Mouse (Mus musculus): Measurements from ENCODE around the gene Vmn2r9.
"Not testable (repeated sequence)": the region's sequence is repeated elsewhere in the genome, so short reads cannot be mapped to it uniquely, and the experiment has no call there.

Vmn2r9 gene

DNA sequence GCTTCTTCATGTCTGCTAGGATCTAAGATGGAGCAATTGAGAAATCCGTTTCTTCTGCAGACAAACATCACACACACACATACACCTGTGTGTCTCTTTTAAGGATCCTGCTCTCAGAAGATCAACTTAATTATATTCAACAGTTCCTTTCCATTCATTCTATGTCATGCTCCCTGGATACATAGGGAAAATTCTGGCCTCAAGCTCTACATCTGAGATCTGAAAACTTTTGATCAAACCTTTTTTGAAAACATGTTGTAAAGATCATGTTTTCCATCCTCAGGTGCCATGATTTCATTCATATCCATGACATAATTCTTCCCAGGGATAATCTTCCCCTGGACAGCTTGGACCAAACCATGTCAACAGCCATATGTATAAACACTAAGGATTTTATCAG lies at the start of gene Vmn2r9:
Gene Vmn2r9 (minus strand): TSS at position 101 of the 400 bp plus-strand sequence.
- in situ Hi-C loops (cut with MboI; ENCODE audit: low sequenced_read_pairs) = not testable (repeated sequence)

DNA sequence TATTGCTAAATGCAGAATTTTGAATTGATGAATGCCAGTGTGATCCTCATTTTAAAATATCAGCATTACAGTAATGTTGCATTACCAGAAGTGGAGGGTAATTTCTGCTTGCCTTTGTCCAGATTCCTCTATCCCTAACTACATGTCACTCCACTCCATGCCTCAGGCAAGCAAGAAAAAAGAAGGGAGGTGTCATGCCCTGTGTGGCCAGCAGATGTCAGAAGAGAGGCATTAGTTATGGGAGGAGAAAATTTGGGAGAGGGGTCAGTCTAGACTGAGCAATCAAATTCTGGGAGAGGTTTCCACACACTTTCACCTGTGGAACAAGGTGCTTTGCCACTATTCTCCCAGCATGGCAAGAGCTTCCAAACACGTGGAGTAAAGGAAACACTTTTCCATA lies 14.3 kb upstream of the Vmn2r9 start:
- in situ Hi-C loops (cut with MboI; ENCODE audit: low sequenced_read_pairs) = not testable (repeated sequence)

DNA sequence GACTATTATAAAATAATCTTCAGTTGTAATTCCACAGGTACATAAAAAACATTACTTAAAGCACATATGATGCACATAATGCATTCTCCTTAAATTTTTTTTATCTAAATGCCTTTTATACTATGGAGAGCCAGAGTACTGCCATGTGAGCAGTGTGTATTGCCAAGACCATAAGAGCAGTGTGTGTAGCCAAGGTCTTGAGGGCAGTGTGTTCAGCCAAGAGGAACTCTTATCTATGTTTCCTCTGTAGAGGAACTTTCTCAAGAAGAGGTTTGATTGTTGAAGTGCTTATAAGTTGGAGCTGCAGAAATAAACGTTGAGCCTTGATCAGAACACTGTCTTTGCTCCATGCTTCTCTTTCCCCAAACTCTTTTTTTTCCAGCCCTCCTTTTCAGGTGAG lies 2.9 kb downstream of the Vmn2r9 start:
- in situ Hi-C loops (cut with MboI; ENCODE audit: low sequenced_read_pairs) = no loop called here

DNA sequence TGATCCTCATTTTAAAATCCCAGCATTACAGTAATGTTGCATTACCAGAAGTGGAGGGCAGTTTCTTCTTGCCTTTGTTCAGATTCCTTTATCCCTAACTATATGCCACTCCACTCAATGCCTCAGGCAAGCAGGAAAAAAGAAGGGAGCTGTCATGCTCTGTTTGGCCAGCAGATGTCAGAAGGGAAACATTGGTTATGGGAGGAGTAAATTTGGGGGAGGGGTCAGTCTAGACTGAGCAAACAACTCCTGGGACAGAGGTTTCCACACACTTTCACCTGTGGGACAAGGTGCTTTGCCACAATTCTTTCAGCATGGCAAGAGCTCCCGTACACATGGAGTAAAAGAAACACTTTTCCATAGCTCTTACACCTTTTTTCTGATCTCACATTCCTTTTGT lies 16.2 kb downstream of the Vmn2r9 start:
- in situ Hi-C loops (cut with MboI; ENCODE audit: low sequenced_read_pairs) = no loop called here

DNA sequence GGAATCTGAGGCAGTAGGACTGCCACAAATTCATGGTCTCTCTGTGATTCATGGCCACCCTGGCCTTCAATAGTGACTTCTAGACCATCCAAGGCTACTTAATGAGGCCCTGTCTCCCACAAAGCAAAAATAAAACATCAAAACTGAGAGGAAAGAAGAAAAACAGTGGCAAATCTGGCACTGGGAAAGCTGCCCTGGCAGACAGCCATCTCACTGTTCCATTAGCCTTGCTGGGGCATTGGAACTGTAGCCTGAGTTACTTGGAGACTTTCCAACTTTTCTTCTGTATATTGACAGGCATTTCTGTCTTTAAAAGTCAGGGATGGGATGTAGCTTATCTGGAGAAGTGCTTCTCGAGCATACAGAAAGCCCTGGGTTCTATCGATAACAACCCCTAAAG lies 29.1 kb downstream of the Vmn2r9 start:
- in situ Hi-C loops (cut with MboI; ENCODE audit: low sequenced_read_pairs) = no loop called here

DNA sequence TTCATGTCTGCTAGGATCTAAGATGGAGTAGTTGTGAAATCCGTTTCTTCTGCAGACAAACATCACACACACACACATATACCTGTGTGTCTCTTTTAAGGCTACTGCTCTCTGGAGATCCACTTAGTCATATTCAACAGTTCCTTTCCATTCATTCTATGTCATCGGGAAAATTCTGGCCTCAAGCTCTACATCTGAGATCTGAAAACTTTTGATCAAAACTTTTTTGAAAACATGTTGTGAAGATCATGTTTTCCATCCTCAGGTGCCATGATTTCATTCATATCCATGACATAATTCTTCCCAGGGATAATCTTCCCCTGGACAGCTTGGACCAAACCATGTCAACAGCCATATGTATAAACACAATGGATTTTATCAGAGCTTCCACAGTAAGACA lies 43.7 kb downstream of the Vmn2r9 start, which contains the start of gene Vmn2r8:
Gene Vmn2r8 (minus strand): TSS at position 101 of the 400 bp plus-strand sequence.
- in situ Hi-C loops (cut with MboI; ENCODE audit: low sequenced_read_pairs) = not testable (repeated sequence)

DNA sequence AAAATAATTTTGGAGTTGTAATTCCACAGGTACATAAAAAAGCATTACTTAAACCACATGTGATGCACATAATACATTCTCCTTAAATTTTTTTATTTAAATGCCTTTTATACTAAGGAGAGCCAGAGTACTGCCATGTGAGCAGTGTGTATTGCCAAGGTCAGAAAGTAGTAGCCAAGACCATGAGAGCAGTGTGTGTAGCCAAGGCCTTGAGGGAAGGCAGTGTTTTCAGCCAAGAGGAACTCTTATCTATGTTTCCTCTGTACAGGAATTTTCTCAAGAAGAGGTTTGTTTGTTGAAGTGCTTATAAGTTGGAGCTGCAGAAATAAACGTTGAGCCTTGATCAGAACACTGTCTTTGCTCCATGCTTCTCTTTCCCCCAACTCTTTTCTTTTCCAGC lies 48.8 kb downstream of the Vmn2r9 start:
- in situ Hi-C loops (cut with MboI; ENCODE audit: low sequenced_read_pairs) = no loop called here

DNA sequence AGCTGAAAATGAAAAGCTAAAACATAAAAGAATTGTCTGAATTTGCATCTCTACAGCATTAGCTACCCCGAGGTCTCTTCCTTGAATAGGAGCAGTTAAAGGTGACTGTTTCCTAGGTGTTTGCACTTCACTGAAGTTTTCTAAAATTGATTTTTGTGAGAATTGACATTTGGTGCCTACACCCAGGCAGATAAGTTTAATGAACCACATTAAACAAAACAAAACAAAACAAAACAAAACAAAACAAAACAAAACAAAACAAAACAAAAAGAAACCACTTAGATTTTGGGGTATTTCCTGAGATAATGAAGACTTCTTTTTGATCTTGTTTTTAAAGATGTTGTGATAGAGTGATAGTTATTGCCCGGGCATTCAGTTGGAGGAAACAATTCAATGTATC lies 57.1 kb downstream of the Vmn2r9 start, which contains the start of gene Tmed11:
Gene Tmed11 (minus strand): TSS at position 101 of the 400 bp plus-strand sequence.
- in situ Hi-C loops (cut with MboI; ENCODE audit: low sequenced_read_pairs) = not testable (repeated sequence)

DNA sequence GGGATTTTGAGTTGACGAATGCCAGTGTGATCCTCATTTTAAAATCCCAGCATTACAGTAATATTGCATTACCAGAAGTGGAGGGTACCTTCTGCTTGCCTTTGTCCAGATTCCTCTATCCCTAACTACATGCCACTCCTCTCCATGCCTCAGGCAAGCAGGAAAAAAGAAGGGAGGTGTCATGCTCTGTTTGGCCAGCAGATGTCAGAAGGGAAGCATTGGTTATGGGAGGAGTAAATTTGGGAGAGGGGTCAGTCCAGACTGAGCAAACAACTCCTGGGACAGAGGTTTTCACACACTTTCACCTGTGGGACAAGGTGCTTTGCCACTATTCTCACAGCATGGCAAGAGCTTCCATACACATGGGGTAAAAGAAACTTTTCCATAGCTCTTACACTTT lies 62.0 kb downstream of the Vmn2r9 start:
- in situ Hi-C loops (cut with MboI; ENCODE audit: low sequenced_read_pairs) = not testable (repeated sequence)
